Mouse (Mus musculus) CD4-positive, CD25-positive, alpha-beta regulatory T cell (primary cell): ENCODE results near the gene Pecam1. TPM values are rescaled to one million over a fixed set of nuclear protein-coding genes. Genes with fewer than 3 reads are reported as not detected.

Experiments used
- polyA plus RNA-seq: library from polyadenylated mRNA; unstranded; fragments of 100-300 nt; shearing (Covaris generic); gene quantifications from one replicate; pipeline ENCODE4 v1.2.1, GENCODE M21; 2017

The Pecam1 gene
- polyA plus RNA-seq, result 154 TPM

DNA sequence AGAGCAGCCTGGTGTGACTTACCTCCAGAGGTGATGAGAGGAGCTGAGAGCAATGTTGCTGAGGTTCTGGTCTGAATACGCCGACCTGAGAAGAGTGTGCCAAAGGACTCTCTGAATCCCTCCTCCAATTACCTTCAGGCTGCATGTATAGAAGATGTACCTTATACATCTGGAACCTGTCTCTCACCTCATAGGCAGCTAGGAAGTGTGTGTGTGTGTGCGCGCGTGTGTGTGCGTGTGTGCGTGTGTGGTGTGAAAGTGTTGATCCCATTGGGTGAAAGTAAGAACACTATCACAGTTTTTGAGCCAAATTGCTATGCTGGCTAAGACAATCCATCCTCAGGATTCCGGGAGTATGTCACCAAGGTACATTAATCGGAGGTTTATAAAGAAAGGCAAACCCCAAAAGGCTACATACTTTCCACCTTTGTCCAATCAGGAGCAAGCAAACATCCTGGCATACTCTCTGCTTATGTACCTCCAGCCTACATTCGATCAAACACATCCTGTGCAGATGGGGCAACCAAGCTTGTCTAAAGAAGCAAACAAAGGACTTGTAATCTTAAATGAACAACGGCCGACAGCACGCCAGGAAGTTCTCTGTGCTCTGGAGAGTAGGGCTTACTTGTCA is at the start of gene Pecam1:
Gene Pecam1 (minus strand): TSS at position 508 of the 631 bp plus-strand sequence.

DNA sequence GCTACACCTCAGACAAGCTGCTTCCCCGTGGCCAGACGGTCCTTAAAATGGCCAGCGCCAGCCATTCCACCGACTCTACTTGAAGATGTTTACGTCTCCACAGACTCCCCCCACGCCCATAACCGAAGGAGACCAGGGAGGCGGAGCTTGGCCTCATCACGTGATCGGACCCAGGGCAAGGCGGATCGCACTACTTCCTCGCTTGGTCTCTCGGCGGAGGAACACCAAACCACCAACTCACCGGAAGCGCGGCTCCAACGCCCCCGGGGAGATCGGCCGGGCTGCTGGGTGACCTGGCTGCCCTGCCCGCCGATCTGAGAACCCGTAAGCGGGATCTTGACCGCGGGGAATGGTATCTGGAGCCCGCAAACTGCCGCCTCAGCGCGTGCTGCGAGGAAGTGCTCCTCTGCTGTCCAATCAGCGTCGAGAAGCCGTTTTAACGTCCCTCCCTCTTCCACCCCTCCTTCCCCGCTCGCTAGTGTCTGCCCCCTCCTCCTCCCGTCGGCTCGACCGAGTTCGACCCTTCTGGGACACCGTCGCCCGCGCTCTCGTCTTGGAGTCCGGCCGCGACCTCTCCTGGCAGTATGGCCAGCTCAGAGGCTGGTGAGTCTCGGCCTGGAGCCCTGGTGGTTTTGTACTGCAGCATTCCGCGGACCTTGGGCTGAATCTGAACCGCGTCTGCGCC is 38.5 kb upstream of the Pecam1 start, which contains the start of the genes Ddx5 and Cep95:
Gene Ddx5 (minus strand): TSS at position 411 of the 685 bp plus-strand sequence.
Gene Cep95 (plus strand): TSS at position 478 of the 685 bp plus-strand sequence.

DNA sequence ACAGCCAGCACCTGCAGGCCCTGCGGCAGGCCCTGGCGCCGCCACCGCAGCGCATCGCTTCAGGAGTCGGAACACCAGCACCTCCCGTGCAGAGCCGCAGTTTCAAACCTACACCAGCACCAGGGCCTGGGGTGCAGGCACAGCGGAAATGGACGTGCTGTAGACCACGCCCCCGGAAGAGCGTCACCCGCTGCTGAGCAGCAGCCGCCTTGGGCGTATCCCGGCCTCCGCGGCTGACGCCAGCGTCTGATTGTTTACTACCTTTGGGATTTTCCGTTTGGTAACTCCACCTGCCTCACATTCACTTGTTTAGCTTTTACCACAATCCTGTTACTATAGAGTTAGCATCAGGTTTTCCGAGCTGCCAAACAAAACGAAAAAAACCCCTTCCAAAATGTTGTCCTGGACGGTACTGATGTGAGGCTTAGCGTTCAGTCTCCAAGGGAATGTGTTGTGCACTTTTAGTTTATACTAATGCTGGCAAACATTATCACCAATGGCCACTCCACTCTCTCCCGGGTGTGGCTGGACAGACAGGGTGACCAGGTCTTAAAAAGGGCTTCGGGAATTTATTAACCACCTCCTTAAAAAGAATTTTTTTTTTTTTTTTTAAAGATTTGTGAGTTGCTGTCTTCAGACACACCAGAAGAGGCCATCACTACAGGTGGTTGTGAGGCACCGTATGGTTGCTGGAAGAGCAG is 29.1 kb upstream of the Pecam1 start, which contains the start of gene Polg2:
Gene Polg2 (minus strand): TSS at position 150 of the 701 bp plus-strand sequence.

DNA sequence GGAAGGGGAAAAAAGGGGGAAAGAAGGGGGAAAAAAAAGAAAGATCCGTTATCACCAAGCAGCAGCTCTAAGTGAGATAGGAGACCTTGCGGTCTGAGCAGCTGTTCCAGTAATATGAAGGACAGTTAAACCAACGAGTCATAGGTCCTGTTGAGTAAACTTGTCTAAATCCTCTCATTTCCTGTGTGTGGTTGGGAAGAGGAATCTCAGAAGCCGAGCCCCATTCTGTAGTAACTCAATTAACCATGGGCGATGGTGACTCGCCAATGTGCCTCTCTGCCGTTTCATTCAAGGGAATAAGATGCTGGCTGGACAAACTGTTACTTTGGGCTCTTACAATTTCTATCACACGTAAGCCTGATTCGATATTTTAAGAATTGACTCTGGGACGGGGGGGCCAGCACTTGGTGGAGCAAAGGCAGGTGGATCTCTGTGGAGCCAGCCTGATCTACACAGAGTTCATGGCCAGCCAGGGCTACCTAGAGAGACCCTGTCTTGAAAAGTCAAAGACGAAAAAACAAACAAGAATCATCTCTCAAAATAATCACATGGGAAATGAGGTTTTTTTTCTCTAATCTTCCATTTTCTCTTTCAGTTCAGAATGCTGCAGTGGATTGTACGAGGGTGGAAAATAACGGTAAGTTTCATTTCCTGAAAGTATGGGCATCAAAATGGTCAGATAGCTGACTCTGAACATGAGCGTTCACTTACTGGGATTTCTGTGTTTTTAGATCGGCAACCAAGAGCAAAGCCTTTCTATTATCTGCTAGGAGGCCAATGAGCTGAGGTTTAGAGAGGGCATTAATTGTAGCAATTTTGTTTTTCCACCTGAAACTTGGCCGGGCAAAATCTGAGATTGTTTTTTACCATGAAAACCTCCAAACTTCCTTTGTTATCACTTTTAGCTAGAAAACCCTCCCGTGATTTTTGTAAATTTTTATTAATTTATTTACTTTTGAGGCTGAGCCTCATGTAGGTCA is 901 bp upstream of the Pecam1 start, which contains the start of gene Milr1:
Gene Milr1 (plus strand): TSS at position 188 of the 980 bp plus-strand sequence.

DNA sequence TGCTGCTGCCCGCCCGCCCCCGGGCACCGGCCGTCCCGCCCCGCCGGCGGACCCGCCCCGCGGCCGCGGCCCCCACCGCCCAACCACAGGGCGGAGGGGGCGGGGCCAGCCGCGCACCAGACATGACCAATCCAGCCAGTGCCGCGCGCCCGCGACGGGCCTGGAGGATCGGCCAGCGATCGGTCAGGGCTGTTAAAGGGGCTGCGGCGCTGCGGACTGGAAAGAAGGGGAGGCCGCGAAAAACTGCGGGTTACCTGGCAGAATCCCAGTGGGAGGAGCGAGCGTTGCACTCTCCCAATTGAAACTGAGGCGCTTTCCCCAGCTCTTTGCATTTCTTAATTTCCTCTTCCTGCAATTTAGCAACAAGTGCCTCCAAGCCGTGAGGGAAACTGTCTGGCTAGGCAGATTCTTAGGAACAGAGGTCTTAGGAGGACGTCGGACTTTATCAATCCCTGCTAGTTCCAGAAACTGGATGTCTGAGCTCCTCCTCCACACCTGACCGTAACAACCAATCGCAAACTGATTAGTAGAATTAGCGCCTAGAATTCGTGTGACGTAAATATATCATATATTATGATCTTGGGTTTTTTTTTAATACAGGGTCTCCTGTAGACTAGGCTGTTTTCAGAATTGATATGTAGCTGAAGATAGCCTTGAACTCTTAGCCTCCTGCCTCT is 137.3 kb downstream of the Pecam1 start, which contains the start of gene Tex2:
Gene Tex2 (minus strand): TSS at position 463 of the 677 bp plus-strand sequence.

Other genes with a start within 250 kb of the Pecam1 start
- gene Tex2, start 137.2 kb downstream of the Pecam1 start, polyA plus RNA-seq, result 21.8 TPM
- 10.8 TPM for gene Milr1, start 598 bp upstream of the Pecam1 start, polyA plus RNA-seq
- gene Polg2, start 28.9 kb upstream of the Pecam1 start, polyA plus RNA-seq, result 28.8 TPM
- 893 TPM for gene Ddx5, start 38.6 kb upstream of the Pecam1 start, polyA plus RNA-seq
- 44.9 TPM for gene Cep95, start 38.6 kb upstream of the Pecam1 start, polyA plus RNA-seq
- 25.4 TPM for gene Smurf2, start 170.1 kb upstream of the Pecam1 start, polyA plus RNA-seq
- gene Kpna2, start 248.9 kb upstream of the Pecam1 start, polyA plus RNA-seq, result 61.6 TPM